Mouse (Mus musculus) cerebellum, adult 2 months (tissue): ENCODE measurements around the gene Banp.

Source experiments
- CTCF ChIP-seq: fragments of 200-500 bp; IDR thresholded peaks from 2 replicates; pipeline ENCODE4 v1.5.1; 2011; ENCODE audit warnings: low read depth, mild to moderate bottlenecking, control low read depth, low read length, moderate library complexity, borderline replicate concordance; ENCODE audit not compliant: insufficient read depth
- POLR2A ChIP-seq: fragments of 200-500 bp; IDR thresholded peaks from 2 replicates; pipeline ENCODE4 v1.6.1; 2011; ENCODE audit warnings: low read length, control low read depth, borderline replicate concordance; ENCODE audit not compliant: insufficient read depth

GRCm38 (mm10) chr8:121998631-121999030 lies 49.1 kb downstream of the Banp start:
- TF ChIP-seq CTCF (no peak), POLR2A (no peak)
